Mouse (Mus musculus) gonadal fat pad, adult 2 months (tissue): ENCODE results near the gene Prss1. TPM values are rescaled to one million over a fixed set of nuclear protein-coding genes. Genes with fewer than 3 reads are reported as not detected.
"Not testable (repeated sequence)": the region's sequence is repeated elsewhere in the genome, so short reads cannot be mapped to it uniquely, and the experiment has no call there.

Source experiments
- DNase-seq: peaks from one replicate; pipeline ENCODE4 v3.0.0-alpha.2; 2012; ENCODE audit warnings: low read depth
- polyA plus RNA-seq: library from polyadenylated mRNA; depleted of rRNA; stranded (reverse); fragments of >200 nt; gene quantifications from 2 replicates; pipeline ENCODE4 v1.2.3, GENCODE M21; 2012; rRNA removed

Prss1 gene
- polyA plus RNA-seq, result not detected in 2 replicates

DNA sequence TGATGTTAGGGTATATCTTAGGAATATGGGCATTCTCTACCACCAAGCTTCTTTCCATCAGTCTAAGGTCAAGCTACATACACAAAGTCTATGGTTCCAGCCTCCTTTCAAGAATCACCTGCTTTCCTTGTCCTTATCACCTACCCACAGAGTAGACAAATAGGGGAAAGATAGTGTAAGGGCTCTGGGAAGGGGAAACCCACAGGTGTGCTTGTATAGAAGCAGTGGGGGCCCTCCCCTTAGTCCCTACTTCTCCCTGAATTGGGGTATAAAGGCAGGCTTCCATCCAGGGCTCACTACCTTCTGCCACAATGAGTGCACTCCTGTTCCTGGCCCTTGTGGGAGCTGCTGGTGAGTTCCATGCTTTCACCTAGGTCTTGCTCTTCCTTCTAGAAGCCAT lies at the start of gene Prss1:
TSS of gene Prss1 (plus strand) at position 301 of the 400 bp plus-strand sequence.
- DNase-seq, result not testable (repeated sequence)

DNA sequence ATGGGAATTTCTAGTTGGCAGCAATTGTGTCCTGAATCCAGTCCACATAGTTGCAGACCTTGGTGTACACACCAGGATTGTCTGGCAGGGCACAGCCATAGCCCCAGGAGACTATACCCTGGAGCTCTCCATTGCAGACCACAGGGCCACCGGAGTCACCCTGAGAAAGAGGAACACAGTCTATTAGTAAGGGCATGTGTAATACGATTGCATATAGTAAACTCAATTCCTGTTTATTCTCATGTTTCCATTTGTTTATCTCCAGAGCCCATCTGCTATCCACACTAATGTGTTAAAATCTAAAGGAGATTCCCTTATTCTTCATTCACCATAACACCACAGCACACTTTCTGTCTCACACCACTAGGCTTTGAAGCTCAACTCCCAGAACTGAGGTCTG lies 16.5 kb upstream of the Prss1 start:
- DNase-seq, result not testable (repeated sequence)

DNA sequence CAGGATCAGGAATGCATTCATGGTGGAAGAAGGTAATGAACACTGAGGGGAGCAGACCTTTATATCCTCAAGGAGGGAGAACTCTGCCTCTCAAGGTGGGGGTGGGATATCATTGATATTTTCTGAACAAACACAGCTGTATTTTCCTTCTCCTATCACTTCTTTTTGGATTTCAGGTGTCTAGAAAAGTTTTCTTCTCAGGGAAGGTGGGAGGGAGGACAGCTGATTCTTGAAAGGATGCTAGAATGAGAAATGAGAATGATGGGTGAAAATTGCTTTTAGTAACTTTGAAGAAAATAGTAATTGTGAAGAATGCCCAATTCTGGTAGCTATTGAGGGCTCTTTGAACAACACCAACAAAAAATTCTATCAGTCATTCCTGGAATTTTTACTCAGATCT lies 12.7 kb upstream of the Prss1 start, which contains the start of gene Gm10334:
TSS of gene Gm10334 (minus strand) at position 101 of the 400 bp plus-strand sequence.
- DNase-seq, result not testable (repeated sequence)

DNA sequence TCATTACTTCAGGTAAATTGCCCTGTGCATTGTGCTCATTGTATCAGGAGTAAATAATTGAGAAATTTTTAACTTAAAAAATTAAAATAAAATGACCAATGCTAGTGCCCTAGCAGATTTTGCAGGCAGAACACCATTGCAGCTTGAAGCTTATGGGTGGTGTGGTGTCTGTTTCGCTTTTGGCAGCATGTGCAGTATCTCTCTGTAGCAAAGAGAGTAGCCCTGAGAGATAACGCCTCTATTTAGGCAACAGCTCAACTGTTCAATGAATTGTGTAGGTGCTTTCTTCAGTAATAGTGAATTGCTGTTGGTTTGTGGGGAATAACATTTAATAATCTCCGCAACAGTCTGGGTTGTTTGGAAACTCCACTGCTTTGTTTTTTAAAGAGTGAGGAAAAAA lies 40.6 kb downstream of the Prss1 start:
- DNase-seq, result no peak

DNA sequence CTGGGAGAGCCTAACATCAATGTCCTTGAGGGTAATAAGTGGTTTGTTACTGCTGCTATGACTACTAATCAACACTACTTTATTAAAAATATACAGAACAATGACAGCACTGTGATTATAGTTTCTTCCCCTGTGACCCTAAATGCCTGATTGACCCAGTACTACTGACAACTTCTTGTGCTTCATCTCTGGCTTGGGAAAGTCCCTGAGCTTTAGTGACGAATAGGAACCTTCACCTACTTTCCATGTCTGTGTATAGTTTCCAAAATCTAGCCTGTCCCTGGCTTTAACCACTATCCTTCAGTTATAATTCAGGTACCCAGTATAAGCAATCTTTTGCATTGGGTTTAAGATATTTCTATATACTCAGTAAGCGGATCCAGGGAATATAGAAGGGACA lies 46.2 kb downstream of the Prss1 start:
- no peak for DNase-seq

DNA sequence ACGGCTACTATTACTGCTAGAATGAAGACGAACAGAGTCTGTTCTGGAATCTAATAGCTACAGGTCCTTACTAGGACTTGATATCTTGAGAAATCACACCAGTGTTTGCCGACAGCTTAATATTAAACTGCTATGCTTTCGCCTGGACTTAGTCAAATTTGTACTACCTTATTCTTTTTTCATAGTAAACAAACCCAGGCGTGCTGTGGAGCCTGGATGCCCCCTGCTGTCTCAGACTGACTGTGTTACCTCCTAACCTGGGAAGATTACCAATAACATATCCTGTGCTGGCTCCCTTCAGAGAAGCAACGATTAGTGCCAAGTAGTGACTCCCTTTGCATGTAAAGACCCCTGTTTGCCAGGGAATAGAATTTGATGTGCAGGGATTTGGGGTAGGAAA lies 46.6 kb downstream of the Prss1 start:
- no peak for DNase-seq

Other genes starting within 250 kb of the Prss1 start
- gene Try4, start 156.7 kb upstream of the Prss1 start, polyA plus RNA-seq, result 1.3 and 8.4 TPM in 2 replicates
- gene Try5, start 142.1 kb upstream of the Prss1 start, polyA plus RNA-seq, result 0.70 and 3.2 TPM in 2 replicates
- gene Try10, start 104.8 kb upstream of the Prss1 start, polyA plus RNA-seq, result 0.18 TPM in 1 of 2 replicates, not detected in the other
- 0.19 TPM in 1 of 2 replicates, not detected in the other for gene Prss3, start 81.3 kb upstream of the Prss1 start, polyA plus RNA-seq
- not detected in 2 replicates for gene Gm5771, start 66.6 kb upstream of the Prss1 start, polyA plus RNA-seq
- not detected in 2 replicates for gene Gm10334, start 12.8 kb upstream of the Prss1 start, polyA plus RNA-seq
- gene Prss2, start 62.9 kb downstream of the Prss1 start, polyA plus RNA-seq, result 1.1 and 10.5 TPM in 2 replicates
- gene Ephb6, start 146.6 kb downstream of the Prss1 start, polyA plus RNA-seq, result 29.5 and 30.2 TPM in 2 replicates
- 33.6 and 45.4 TPM in 2 replicates for gene Trpv6, start 177.5 kb downstream of the Prss1 start, polyA plus RNA-seq
- gene Trpv5, start 221.8 kb downstream of the Prss1 start, polyA plus RNA-seq, result 0.20 TPM in 1 of 2 replicates, not detected in the other
- 2.7 and 2.8 TPM in 2 replicates for gene Llcfc1, start 225.5 kb downstream of the Prss1 start, polyA plus RNA-seq
- gene Kel, start 245.4 kb downstream of the Prss1 start, polyA plus RNA-seq, result 0.22 TPM in 1 of 2 replicates, not detected in the other